Mouse (Mus musculus): Measurements from ENCODE around the gene Fto.

The Fto gene

GRCm38 (mm10) chr8:91448667-91449329 lies 135.5 kb downstream of the Fto start:
- DNase-seq (ENCODE audit: low read depth): no peak

DNA sequence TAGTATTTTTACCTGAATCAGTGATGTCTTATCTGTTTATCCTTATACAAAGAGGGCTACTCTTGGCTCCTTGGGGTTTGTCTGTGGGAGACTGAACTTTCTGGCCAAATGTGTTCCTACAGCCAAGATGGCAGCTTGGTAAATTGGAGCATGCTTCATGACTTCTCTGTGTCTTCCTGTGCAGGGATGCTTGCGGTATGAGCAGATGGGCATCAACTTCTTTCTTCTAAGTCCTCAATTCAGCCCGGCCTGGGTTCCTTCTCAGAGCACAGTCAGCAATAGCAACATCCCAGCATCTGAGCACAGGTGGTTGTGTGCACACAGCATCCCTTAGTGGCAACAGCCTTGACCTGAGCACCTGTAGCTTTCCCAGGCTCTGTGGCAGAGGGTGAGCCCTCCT lies 141.6 kb downstream of the Fto start:
- no peak for DNase-seq (ENCODE audit: low read depth)

GRCm38 (mm10) chr8:91455591-91455990 lies 142.3 kb downstream of the Fto start:
- no peak for DNase-seq (ENCODE audit: low read depth)

- no peak for DNase-seq (ENCODE audit: low read depth)
Observed at GRCm38 (mm10) chr8:91458016-91458415, 144.7 kb downstream of the Fto start.

GRCm38 (mm10) chr8:91460965-91461364 lies 147.6 kb downstream of the Fto start:
- no peak for DNase-seq (ENCODE audit: low read depth)

- DNase-seq (ENCODE audit: low read depth): no peak
Observed at GRCm38 (mm10) chr8:91463757-91464156, 150.4 kb downstream of the Fto start.

- no peak for DNase-seq (ENCODE audit: low read depth)
Observed at GRCm38 (mm10) chr8:91467463-91467862, 154.1 kb downstream of the Fto start.

GRCm38 (mm10) chr8:91467881-91468534 lies 154.7 kb downstream of the Fto start:
- no peak for DNase-seq (ENCODE audit: low read depth)

- DNase-seq (ENCODE audit: low read depth): no peak
Observed at GRCm38 (mm10) chr8:91469441-91469840, 156.1 kb downstream of the Fto start.

GRCm38 (mm10) chr8:91474731-91475279 lies 161.5 kb downstream of the Fto start:
- no peak for DNase-seq (ENCODE audit: low read depth)

GRCm38 (mm10) chr8:91476988-91477387 lies 163.7 kb downstream of the Fto start:
- no peak for DNase-seq (ENCODE audit: low read depth)

DNA sequence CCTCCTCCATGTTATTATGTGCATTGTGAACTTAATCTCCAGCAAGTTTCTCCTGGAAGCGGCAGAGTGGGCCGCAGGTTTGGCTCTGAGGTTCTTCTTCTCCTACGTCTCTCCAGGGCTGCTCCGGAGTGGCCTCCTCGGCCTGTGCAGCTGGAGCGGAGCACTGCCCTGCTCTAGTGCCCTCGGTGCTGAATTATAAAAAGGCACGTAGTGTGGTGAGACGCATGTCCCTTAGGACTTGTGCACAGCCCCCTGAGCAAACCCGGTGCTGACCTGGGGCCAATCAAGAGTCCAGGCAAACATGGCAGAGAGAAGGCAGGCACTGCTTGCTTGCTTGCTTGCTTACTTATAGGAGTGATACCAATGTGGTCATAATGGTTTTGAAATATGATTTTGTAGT lies 164.1 kb downstream of the Fto start:
- no peak for DNase-seq (ENCODE audit: low read depth)

DNA sequence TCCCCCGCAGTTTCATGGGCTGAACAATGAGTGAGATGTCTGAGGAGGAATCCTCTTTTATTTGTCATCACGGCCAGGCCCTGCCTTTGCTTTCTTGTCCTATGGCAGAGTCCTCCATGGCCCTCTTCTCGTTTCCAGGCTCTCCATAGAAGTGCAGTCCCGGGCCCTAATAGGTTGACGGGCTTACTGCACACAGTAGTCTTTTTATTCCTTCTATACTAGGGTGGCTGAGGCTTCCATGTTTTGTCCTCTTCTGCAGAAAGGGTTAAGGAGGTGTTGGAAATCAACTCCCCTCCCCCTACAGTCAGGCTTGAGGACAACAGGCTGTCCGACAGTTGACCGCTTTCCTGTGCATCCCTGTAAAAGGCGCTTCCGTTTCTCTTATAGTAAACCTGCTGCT lies 169.2 kb downstream of the Fto start:
- no peak for DNase-seq (ENCODE audit: low read depth)

- no peak for DNase-seq (ENCODE audit: low read depth)
Observed at GRCm38 (mm10) chr8:91486394-91486793, 173.1 kb downstream of the Fto start.

GRCm38 (mm10) chr8:91487456-91487855 lies 174.1 kb downstream of the Fto start:
- no peak for DNase-seq (ENCODE audit: low read depth)

DNA sequence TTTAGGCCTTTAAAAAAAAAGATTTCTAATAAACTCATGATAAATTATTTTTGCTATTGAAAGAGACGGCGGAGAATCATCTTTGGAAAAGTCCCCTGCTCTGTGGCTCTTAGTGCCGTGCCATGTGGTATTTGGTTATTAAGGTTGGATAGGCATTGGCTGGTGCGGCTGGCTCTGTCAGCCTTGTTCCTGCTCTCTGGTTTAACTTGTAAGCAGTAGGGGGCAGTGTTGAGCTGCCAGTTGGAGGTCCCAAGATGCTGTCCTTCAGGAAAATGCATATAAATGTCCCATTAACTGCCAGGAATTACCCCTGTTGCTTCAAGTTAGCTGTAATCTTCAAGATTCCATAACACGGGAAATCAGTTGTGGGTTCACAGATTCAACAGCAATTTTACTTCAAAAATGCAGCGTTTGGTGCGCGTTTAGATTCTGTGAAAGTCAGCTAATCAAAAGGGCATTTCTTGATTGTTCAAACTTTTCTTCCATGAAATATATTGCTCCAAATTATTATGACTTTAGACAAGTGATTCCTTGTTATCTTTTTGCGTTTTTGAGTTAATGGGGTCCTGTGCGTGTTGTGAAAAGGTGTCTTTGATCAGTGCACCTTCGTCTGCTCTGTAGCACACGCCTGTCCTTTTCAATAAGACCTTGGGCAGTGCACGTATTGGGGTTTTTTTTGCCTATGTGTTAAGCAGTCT lies 174.9 kb downstream of the Fto start:
- peak; percentile 52 for DNase-seq (ENCODE audit: low read depth)

DNA sequence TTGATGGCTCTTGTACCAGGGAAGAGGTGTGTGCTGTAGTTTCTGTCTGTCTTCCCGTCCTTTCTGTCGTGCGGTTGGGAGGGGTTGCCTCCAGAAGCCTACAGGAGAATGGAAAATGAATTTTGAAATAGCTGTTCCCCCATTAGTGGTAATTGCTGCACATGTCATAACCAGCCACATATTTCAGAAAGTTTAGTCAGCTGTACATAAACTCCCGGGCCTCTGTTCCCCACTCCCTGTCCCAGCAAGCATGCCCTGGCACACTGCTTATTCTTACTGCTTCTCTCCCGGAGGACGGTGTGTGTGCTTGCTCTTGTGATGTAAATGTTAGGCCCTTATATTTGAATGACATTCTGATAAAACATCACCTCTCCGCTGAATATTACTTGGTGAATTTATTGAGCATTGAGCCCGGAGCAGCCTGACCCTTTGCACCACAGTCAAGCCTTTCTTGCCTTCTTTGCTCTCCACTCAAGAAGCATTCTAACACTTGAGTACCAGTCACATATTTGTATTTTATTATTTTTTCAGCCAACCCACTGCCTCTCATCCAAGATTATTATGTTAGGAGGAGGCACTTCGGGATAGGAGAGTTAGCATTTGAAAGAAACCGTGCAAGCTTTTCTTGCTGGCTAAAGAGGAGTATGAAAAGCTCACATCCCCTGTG lies 175.6 kb downstream of the Fto start:
- DNase-seq (ENCODE audit: low read depth): no peak

DNA sequence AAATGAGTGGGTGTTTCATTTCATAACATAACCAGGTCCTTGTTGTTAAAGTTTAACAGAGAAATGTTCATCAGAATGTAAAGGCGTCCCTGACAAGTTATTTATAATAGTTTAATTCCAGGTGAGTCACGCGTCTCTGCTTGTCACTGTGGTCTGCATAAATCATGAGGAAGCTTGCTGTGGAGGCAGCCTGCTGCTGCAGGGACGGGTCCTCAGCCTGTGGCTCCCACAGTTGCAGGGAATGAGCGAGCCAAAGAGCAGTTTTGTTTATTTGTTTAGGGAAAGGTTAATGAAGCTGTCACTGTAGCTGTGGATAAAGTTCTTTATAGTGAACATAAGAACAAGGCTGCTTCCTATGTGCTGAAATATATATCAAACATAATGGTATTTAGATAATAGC lies 176.7 kb downstream of the Fto start:
- DNase-seq (ENCODE audit: low read depth): no peak

- DNase-seq (ENCODE audit: low read depth): no peak
Observed at GRCm38 (mm10) chr8:91493373-91493772, 180.0 kb downstream of the Fto start.

GRCm38 (mm10) chr8:91494501-91495259 lies 181.4 kb downstream of the Fto start:
- no peak for DNase-seq (ENCODE audit: low read depth)

DNA sequence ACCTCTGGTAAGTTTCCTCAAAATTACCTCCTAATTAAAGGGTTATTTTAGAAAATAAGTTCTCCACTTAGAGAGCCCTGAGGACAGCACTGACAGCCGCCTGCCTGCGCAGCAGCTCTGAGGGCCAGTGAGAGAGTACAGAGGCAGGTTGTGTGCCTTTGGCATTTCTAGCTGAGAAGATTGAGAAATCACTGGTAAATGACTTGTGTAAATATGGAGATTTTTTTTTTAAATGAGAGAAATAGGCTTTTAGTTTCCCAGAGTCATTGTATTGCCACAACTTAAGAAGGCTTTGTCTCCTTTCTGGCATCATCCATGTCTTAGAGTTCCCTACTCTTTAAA lies 181.9 kb downstream of the Fto start:
- DNase-seq (ENCODE audit: low read depth): no peak

DNA sequence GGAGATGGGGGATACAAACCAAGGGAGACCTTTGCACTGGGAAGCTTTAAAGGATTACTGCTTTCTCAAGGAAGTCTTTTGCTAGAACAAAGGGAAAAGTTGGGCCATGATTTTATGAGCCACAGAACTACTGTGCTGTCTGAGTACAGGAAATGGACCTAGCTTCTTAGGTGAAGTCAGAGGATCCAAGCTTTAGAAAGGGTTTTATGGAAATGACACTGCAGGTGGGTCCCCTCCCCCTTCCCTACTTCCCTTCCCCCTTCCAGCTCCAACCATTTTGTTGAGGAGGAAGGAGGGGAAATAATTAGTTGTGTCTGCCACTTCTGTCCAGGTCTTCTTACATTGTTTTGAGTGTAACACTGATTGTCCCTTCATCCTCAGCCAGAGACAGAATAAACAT lies 182.7 kb downstream of the Fto start:
- DNase-seq (ENCODE audit: low read depth): no peak
